In genomic region chrX:48147226-48147625, GRCm38 (mm10) we compare ENCODE assay signal across 18 mouse cellular contexts. TPM values are rescaled to one million over a fixed set of nuclear protein-coding genes. Genes with fewer than 3 reads are reported as not detected.
DNase-seq lines count a peak whose midpoint lies in the region; ATAC-seq and TF ChIP-seq lines count a peak whose summit lies in the region.
"Had no signal": no experiment of that assay in that cellular context is flagged by ENCODE, and none has a peak within 500 bp of the region (broad histone marks: within the 10 kb centered on the region; RNA-seq: fewer than 3 reads in every experiment).

No protein-coding gene starts in this region.

- H3K4me3 ChIP-seq in heart, embryonic 15.5 days = peak overlapping the region; percentile 11
- H3K4me3 ChIP-seq in liver, postnatal 0 days (ENCODE audit: low read depth, low read length) = peak overlapping the region; percentile 41
- no peak overlapping the region for H3K4me3 ChIP-seq in left cerebral cortex, adult 2 months
- H3K4me3 ChIP-seq in intestine, embryonic 16.5 days (ENCODE audit: low read length) = no peak overlapping the region
- H3K4me3 ChIP-seq in forebrain, embryonic 16.5 days (replicated peaks; ENCODE audit: low read length) = no peak overlapping the region
- H3K4me3 ChIP-seq: heart, embryonic 12.5 days; hindbrain, embryonic 10.5 days; myocyte had no signal

- no peaks in the 10 kb centered on the region for H3K9me3 ChIP-seq in heart, embryonic 15.5 days (replicated peaks)
- H3K9me3 ChIP-seq in liver, postnatal 0 days (ENCODE audit: low read length) = no peaks in the 10 kb centered on the region
- no peaks in the 10 kb centered on the region for H3K9me3 ChIP-seq in intestine, embryonic 16.5 days (ENCODE audit: control insufficient read depth, low read length)
- no peaks in the 10 kb centered on the region for H3K9me3 ChIP-seq in forebrain, embryonic 16.5 days (ENCODE audit: control insufficient read depth, low read length)
- H3K9me3 ChIP-seq: heart, embryonic 12.5 days; hindbrain, embryonic 10.5 days had no signal

- ATAC-seq in heart, embryonic 15.5 days (replicated peaks; ENCODE audit: insufficient number of reproducible peaks, insufficient read depth, low FRiP score, low read depth) = no peak
- ATAC-seq in liver, postnatal 0 days = no peak
- no peak for ATAC-seq in intestine, embryonic 16.5 days
- no peak for ATAC-seq in forebrain, embryonic 16.5 days

- 0 out of 2 replicates have a peak overlapping the region, but pooled peaks have one; percentile 31 for H3K27ac ChIP-seq in heart, embryonic 15.5 days
- H3K27ac ChIP-seq in liver, postnatal 0 days (ENCODE audit: low read depth) = peak overlapping the region; percentile 71
- H3K27ac ChIP-seq in left cerebral cortex, adult 2 months = no peak overlapping the region
- no peak overlapping the region for H3K27ac ChIP-seq in intestine, embryonic 16.5 days (ENCODE audit: low read length)
- H3K27ac ChIP-seq in forebrain, embryonic 16.5 days (ENCODE audit: low read length) = no peak overlapping the region
- H3K27ac ChIP-seq: hindbrain, embryonic 10.5 days had no signal

- no peak for TF ChIP-seq EP300 in liver, postnatal 0 days (IDR thresholded peaks at IDR 0.05; ENCODE audit: low read depth)

- H3K4me1 ChIP-seq in heart, embryonic 15.5 days (replicated peaks) = no peaks in the 10 kb centered on the region; the same call in 1 of the 2 replicates
- H3K4me1 ChIP-seq in liver, postnatal 0 days (ENCODE audit: insufficient read depth) = peaks cover 3% of the 10 kb centered on the region; the same call in 1 of the 2 replicates
- H3K4me1 ChIP-seq in intestine, embryonic 16.5 days (ENCODE audit: control insufficient read depth, insufficient read depth, low read length) = no peaks in the 10 kb centered on the region
- H3K4me1 ChIP-seq in forebrain, embryonic 16.5 days (replicated peaks; ENCODE audit: control insufficient read depth, insufficient read depth, low read length) = no peaks in the 10 kb centered on the region

- WGBS in heart, embryonic 15.5 days = 71% methylated on average over 2 of the region's 2 CpGs
- WGBS in liver, postnatal 0 days (ENCODE audit: insufficient replicate concordance) = 35% methylated on average over 2 of the region's 2 CpGs
- WGBS in intestine, embryonic 16.5 days = 76% methylated on average over 2 of the region's 2 CpGs
- 87% methylated on average over 2 of the region's 2 CpGs for WGBS in forebrain, embryonic 16.5 days

- no peaks in the 10 kb centered on the region for H3K36me3 ChIP-seq in heart, embryonic 15.5 days
- no peaks in the 10 kb centered on the region for H3K36me3 ChIP-seq in liver, postnatal 0 days (replicated peaks; ENCODE audit: insufficient read depth, low read length)
- no peaks in the 10 kb centered on the region for H3K36me3 ChIP-seq in intestine, embryonic 16.5 days (ENCODE audit: control insufficient read depth, insufficient read depth, low read length)
- no peaks in the 10 kb centered on the region for H3K36me3 ChIP-seq in forebrain, embryonic 16.5 days (ENCODE audit: control insufficient read depth, insufficient read depth)
- H3K36me3 ChIP-seq: heart, embryonic 12.5 days; hindbrain, embryonic 10.5 days had no signal

- intact Hi-C loops in left cerebral cortex, adult 2 months (cut with DNase I) = no loop called here

- no peak for DNase-seq in heart, adult 18-20 months
- DNase-seq in thymus, postnatal 0 days (ENCODE audit: low spot score) = peak; percentile 39
- no peak for DNase-seq in thymus, postnatal 10 days (ENCODE audit: low spot score in 2 of 2)
- DNase-seq in liver, postnatal 0 days = peak; percentile 7
- no peak for DNase-seq in left cerebral cortex, adult 2 months (ENCODE audit: extremely low spot score in 1 of 2, low spot score in 2 of 2)
- DNase-seq: adrenal gland, postnatal 36 days; cerebellum, postnatal 25 days; gastrocnemius, postnatal 25 days; midbrain, embryonic 14.5 days; retina, postnatal 1 day; right cerebral cortex, postnatal 4 days had no signal

- no peak overlapping the region for H3K4me2 ChIP-seq in heart, embryonic 15.5 days
- H3K4me2 ChIP-seq in liver, postnatal 0 days (ENCODE audit: low read depth, low read length) = peak overlapping the region; percentile 61
- H3K4me2 ChIP-seq in intestine, embryonic 16.5 days (ENCODE audit: low read depth, low read length) = no peak overlapping the region
- no peak overlapping the region for H3K4me2 ChIP-seq in forebrain, embryonic 16.5 days (ENCODE audit: low read length)
- H3K4me2 ChIP-seq: heart, embryonic 12.5 days had no signal

- no peak overlapping the region for H3K9ac ChIP-seq in heart, embryonic 15.5 days
- peak overlapping the region; percentile 43 for H3K9ac ChIP-seq in liver, postnatal 0 days (replicated peaks)
- H3K9ac ChIP-seq in intestine, embryonic 16.5 days (ENCODE audit: low read depth, low read length) = no peak overlapping the region
- H3K9ac ChIP-seq in forebrain, embryonic 16.5 days (replicated peaks; ENCODE audit: low read depth, low read length) = no peak overlapping the region
- H3K9ac ChIP-seq: heart, embryonic 12.5 days had no signal

- H3K27me3 ChIP-seq in heart, embryonic 15.5 days = no peaks in the 10 kb centered on the region
- no peaks in the 10 kb centered on the region for H3K27me3 ChIP-seq in liver, postnatal 0 days (ENCODE audit: insufficient read depth, low read length)
- no peaks in the 10 kb centered on the region for H3K27me3 ChIP-seq in intestine, embryonic 16.5 days (replicated peaks; ENCODE audit: control insufficient read depth, insufficient read depth, low read length)
- no peaks in the 10 kb centered on the region for H3K27me3 ChIP-seq in forebrain, embryonic 16.5 days (replicated peaks; ENCODE audit: control insufficient read depth, insufficient read depth, low read length)

- TF ChIP-seq CTCF in liver, postnatal 0 days (IDR thresholded peaks at IDR 0.05; ENCODE audit: low read depth) = no peak
- TF ChIP-seq CTCF in left cerebral cortex, adult 2 months (IDR thresholded peaks at IDR 0.05) = no peak

RNA-seq across cellular contexts. Expression of gene Sash3, which starts 1.0 kb away (rescaled TPM):
- 2.2 and 13.3 TPM in 2 replicates for polyA plus RNA-seq in heart, embryonic 15.5 days (2015; fragmentation: Nextera tagmentation; extraction: Ambion mirVana)
- total RNA-seq in heart, adult 18-20 months (2021) = 1 to 10 TPM; 1.0 to 4.1 TPM
- polyA plus RNA-seq in thymus, postnatal 0 days (2015; fragmentation: Nextera tagmentation; extraction: Ambion mirVana) = 240 and 251 TPM in 2 replicates
- 8.4 and 9.3 TPM in 2 replicates for polyA plus RNA-seq in liver, postnatal 0 days (2015; fragmentation: Nextera tagmentation; extraction: Ambion mirVana)
- total RNA-seq in left cerebral cortex, adult 2 months (2021) = 1 to 10 TPM; 1.1 to 1.3 TPM
- polyA plus RNA-seq in intestine, embryonic 16.5 days (2015; fragmentation: Nextera tagmentation; extraction: Ambion mirVana) = 3.8 and 3.9 TPM in 2 replicates
- 0.90 and 1.1 TPM in 2 replicates for polyA plus RNA-seq in forebrain, embryonic 16.5 days (2015; fragmentation: Nextera tagmentation; extraction: Ambion mirVana)
- polyA plus RNA-seq: myocyte had no signal

RNA-seq across cellular contexts. Expression of gene Xpnpep2, which starts 38.7 kb away (rescaled TPM):
- 0.49 and 0.70 TPM in 2 replicates for polyA plus RNA-seq in heart, embryonic 15.5 days (2015; fragmentation: Nextera tagmentation; extraction: Ambion mirVana)
- total RNA-seq in heart, adult 18-20 months (2021) = 1 to 10 TPM; 1.3 to 2.5 TPM
- 0.46 and 0.55 TPM in 2 replicates for polyA plus RNA-seq in thymus, postnatal 0 days (2015; fragmentation: Nextera tagmentation; extraction: Ambion mirVana)
- polyA plus RNA-seq in liver, postnatal 0 days (2015; fragmentation: Nextera tagmentation; extraction: Ambion mirVana) = 0.05 TPM in 1 of 2 replicates, not detected in the other
- under 1 TPM; 0.18 to 0.79 TPM for total RNA-seq in left cerebral cortex, adult 2 months (2021)
- polyA plus RNA-seq in intestine, embryonic 16.5 days (2015; fragmentation: Nextera tagmentation; extraction: Ambion mirVana) = 5.9 and 6.8 TPM in 2 replicates
- 0.75 and 1.0 TPM in 2 replicates for polyA plus RNA-seq in forebrain, embryonic 16.5 days (2015; fragmentation: Nextera tagmentation; extraction: Ambion mirVana)
- total RNA-seq: liver, adult 2 months had no signal
- polyA plus RNA-seq: liver, adult 2 months had no signal

Comparison
In these comparisons a context has a peak if more than half of its experiments do, and no peak if none do; other contexts are left out.
1. DNase-seq: peak in thymus, postnatal 0 days (single experiment) and liver, postnatal 0 days (single experiment); none in heart, adult 18-20 months (0 of 2), thymus, postnatal 10 days (0 of 2) and left cerebral cortex, adult 2 months (0 of 2).
2. H3K27ac ChIP-seq: peak in heart, embryonic 15.5 days (single experiment) and liver, postnatal 0 days (single experiment); none in left cerebral cortex, adult 2 months (single experiment), intestine, embryonic 16.5 days (single experiment) and forebrain, embryonic 16.5 days (single experiment).
3. H3K4me3 ChIP-seq: peak in heart, embryonic 15.5 days (single experiment) and liver, postnatal 0 days (single experiment); none in left cerebral cortex, adult 2 months (single experiment), intestine, embryonic 16.5 days (single experiment) and forebrain, embryonic 16.5 days (single experiment).
4. RNA of gene Sash3, which starts 1.0 kb away (polyA plus RNA-seq): 240 to 251 TPM in thymus, postnatal 0 days; 8.4 to 9.3 TPM in liver, postnatal 0 days, 3.8 to 3.9 TPM in intestine, embryonic 16.5 days, 2.2 to 13.3 TPM in heart, embryonic 15.5 days and 0.90 to 1.1 TPM in forebrain, embryonic 16.5 days; every median in the first group is over 10 times any median in the second.